Mouse (Mus musculus) forebrain, embryonic 13.5 days (tissue): Measurements from ENCODE around the gene Olfr1299. TPM values are rescaled to one million over a fixed set of nuclear protein-coding genes. Genes with fewer than 3 reads are reported as not detected.

ENCODE experiments used
- ATAC-seq: fragments of 200-750 bp; cut with Nextera tagmentation; 2 replicates; pipeline ENCODE4 v1.8.0; 2017
- H3K27ac ChIP-seq: fragments of 300-500 bp; sonication (generic); 2 replicates; pipeline ENCODE4 v1.5.1; 2015; ENCODE audit warnings: inconsistent platforms, mild to moderate bottlenecking, moderate library complexity
- H3K27me3 ChIP-seq: fragments of 300-500 bp; sonication (generic); 2 replicates; pipeline ENCODE4 v1.6.1; 2015; ENCODE audit warnings: mild to moderate bottlenecking, inconsistent platforms
- H3K36me3 ChIP-seq: fragments of 300-500 bp; sonication (generic); 2 replicates; pipeline ENCODE4 v1.6.1; 2015; ENCODE audit warnings: mild to moderate bottlenecking, inconsistent platforms; ENCODE audit not compliant: poor library complexity, severe bottlenecking
- H3K4me1 ChIP-seq: fragments of 300-500 bp; sonication (generic); 2 replicates; pipeline ENCODE4 v1.6.1; 2015; ENCODE audit warnings: inconsistent platforms
- H3K4me2 ChIP-seq: fragments of 300-500 bp; sonication (generic); 2 replicates; pipeline ENCODE4 v1.6.1; 2015; ENCODE audit warnings: inconsistent platforms, mild to moderate bottlenecking, moderate library complexity
- H3K4me3 ChIP-seq: fragments of 300-500 bp; sonication (generic); 2 replicates; pipeline ENCODE4 v1.5.1; 2015; ENCODE audit warnings: mild to moderate bottlenecking, inconsistent platforms
- H3K9ac ChIP-seq: fragments of 300-500 bp; sonication (generic); 2 replicates; pipeline ENCODE4 v1.6.1; 2015; ENCODE audit warnings: mild to moderate bottlenecking, inconsistent platforms
- H3K9me3 ChIP-seq: fragments of 300-500 bp; sonication (generic); replicated peaks from 2 replicates; pipeline ENCODE4 v1.6.1; 2016; ENCODE audit warnings: inconsistent platforms
- WGBS: fragments of 180-500 bp; shearing (Covaris S2); methylation state at CpG from one replicate; pipeline ENCODE4 v1.1.7; 2015; 5-methylcytosine and 5-hydroxymethylcytosine counted together
- polyA plus RNA-seq: library from polyadenylated mRNA; unstranded; fragments of >200 nt; fragmentation: Nextera tagmentation; extraction: Ambion mirVana; gene quantifications from 2 replicates; pipeline ENCODE4 v1.2.1, GENCODE M21; 2015

The Olfr1299 gene
- polyA plus RNA-seq = not detected in 2 replicates

DNA sequence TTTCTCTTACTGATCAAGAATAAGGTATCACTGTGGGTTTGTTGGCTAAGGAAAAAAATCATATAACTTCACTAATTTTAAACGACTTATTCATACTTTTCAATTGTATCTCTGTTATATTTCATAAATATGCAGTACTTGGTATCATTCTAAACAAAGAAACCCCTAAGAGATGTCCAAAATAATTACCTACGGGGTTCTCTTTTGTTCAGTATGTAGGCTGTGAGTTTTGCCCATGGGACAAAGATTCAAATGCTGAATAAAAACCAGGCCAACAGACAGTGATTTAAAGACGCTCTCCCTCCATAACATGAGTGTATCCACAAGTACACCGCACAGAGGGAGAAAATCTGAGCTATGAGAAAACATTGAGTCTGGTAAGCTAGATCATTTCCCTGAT is at the start of gene Olfr1299:
Gene Olfr1299 (plus strand): TSS at position 301 of the 400 bp plus-strand sequence.
- H3K27me3 ChIP-seq = no peaks in the 10 kb centered on the region
- no peak within 1 kb of the TSS for H3K4me3 ChIP-seq
- no peak within 1 kb of the TSS for H3K27ac ChIP-seq
- H3K9ac ChIP-seq = no peak within 1 kb of the TSS
- H3K4me2 ChIP-seq = no peak within 1 kb of the TSS
- H3K36me3 ChIP-seq = no peaks in the 10 kb centered on the region
- H3K9me3 ChIP-seq = no peaks in the 10 kb centered on the region
- no peaks in the 10 kb centered on the region for H3K4me1 ChIP-seq
- 83% methylated on average over 4 of the region's 4 CpGs for WGBS
- ATAC-seq = no peak

DNA sequence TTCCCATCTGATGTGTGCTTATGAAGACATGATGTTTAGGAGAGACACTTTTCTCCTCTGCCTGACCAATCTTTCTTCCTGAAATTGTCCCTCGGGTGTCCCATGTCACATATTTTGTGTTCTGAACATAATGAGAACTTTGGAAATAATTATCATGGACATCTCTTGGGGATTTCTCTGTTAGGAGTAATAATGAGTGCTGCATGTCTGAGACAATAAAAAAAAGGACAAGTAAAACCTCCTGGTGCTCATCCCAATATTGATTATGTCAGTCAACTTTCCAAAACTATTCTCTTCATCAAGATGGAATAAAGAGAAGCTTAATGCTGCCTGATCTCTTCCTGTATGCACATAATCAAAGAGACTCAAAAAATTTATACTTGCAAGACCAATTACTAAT is 34.8 kb upstream of the Olfr1299 start, which contains the start of gene Olfr1297:
Gene Olfr1297 (minus strand): TSS at position 101 of the 400 bp plus-strand sequence.
- ATAC-seq = no peak
- WGBS = 78% methylated on average over 1 of the region's 1 CpGs
- no peak within 1 kb of the TSS for H3K4me3 ChIP-seq

DNA sequence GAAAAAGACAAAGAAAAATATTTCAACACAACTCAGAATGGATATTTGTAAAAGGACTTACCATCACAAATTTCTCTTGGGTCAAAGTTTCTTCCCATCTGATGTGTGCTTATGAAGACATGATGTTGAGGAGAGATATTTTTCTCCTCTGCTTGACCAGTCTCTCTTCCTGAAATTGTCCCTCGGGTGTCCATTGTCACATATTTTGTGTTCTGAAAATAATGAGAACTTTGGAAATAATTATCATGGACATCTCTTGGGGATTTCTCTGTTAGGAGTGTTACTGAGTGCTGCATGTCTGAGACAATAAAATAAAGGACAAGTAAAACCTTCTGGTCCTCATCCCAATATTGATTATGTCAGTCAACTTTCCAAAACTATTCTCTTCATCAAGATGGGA is 12.1 kb upstream of the Olfr1299 start, which contains the start of gene Olfr1298:
Gene Olfr1298 (minus strand): TSS at position 101 of the 400 bp plus-strand sequence.
- Histone ChIP-seq H3K27me3 (no peaks in the 10 kb centered on the region), H3K9ac (no peak within 1 kb of the TSS), H3K27ac (no peak within 1 kb of the TSS), H3K4me3 (no peak within 1 kb of the TSS), H3K9me3 (no peaks in the 10 kb centered on the region), H3K4me1 (no peaks in the 10 kb centered on the region), H3K4me2 (no peak within 1 kb of the TSS), H3K36me3 (no peaks in the 10 kb centered on the region)
- ATAC-seq = no peak
- WGBS = 90% methylated on average over 1 of the region's 1 CpGs

More for the DNA sequence above, 34.8 kb upstream of the Olfr1299 start, which contains the start of gene Olfr1297:
- Histone ChIP-seq H3K9me3 (no peaks in the 10 kb centered on the region), H3K4me1 (no peaks in the 10 kb centered on the region), H3K36me3 (no peaks in the 10 kb centered on the region), H3K9ac (no peak within 1 kb of the TSS), H3K27ac (no peak within 1 kb of the TSS), H3K27me3 (no peaks in the 10 kb centered on the region), H3K4me2 (no peak within 1 kb of the TSS)

Other genes with a start within 250 kb of the Olfr1299 start
- not detected in 2 replicates for gene Olfr1286, start 238.3 kb upstream of the Olfr1299 start, polyA plus RNA-seq
- gene Olfr1287, start 212.3 kb upstream of the Olfr1299 start, polyA plus RNA-seq = not detected in 2 replicates
- not detected in 2 replicates for gene Olfr1288, start 187.3 kb upstream of the Olfr1299 start, polyA plus RNA-seq
- not detected in 2 replicates for gene Olfr1289, start 180.6 kb upstream of the Olfr1299 start, polyA plus RNA-seq
- gene Olfr1290, start 167.6 kb upstream of the Olfr1299 start, polyA plus RNA-seq = not detected in 2 replicates
- not detected in 2 replicates for gene Olfr1291-ps1, start 164.2 kb upstream of the Olfr1299 start, polyA plus RNA-seq
- not detected in 2 replicates for gene Olfr1293-ps, start 136.2 kb upstream of the Olfr1299 start, polyA plus RNA-seq
- gene Olfr1294, start 121.1 kb upstream of the Olfr1299 start, polyA plus RNA-seq = not detected in 2 replicates
- not detected in 2 replicates for gene Olfr1295, start 91.7 kb upstream of the Olfr1299 start, polyA plus RNA-seq
- not detected in 2 replicates for gene Olfr1297, start 34.9 kb upstream of the Olfr1299 start, polyA plus RNA-seq
- gene Olfr1298, start 12.2 kb upstream of the Olfr1299 start, polyA plus RNA-seq = not detected in 2 replicates
- gene Olfr1301, start 89.6 kb downstream of the Olfr1299 start, polyA plus RNA-seq = not detected in 2 replicates
- not detected in 2 replicates for gene Olfr1302, start 116.0 kb downstream of the Olfr1299 start, polyA plus RNA-seq
- not detected in 2 replicates for gene Olfr1303, start 158.9 kb downstream of the Olfr1299 start, polyA plus RNA-seq
- not detected in 2 replicates for gene Olfr1305, start 215.7 kb downstream of the Olfr1299 start, polyA plus RNA-seq